Mouse (Mus musculus): ENCODE results near the gene Creb5. TPM values are rescaled to one million over a fixed set of nuclear protein-coding genes. Genes with fewer than 3 reads are reported as not detected.

Gene Creb5
- polyA plus RNA-seq, 1 experiment from 2014 or later, result 14.7 TPM

DNA sequence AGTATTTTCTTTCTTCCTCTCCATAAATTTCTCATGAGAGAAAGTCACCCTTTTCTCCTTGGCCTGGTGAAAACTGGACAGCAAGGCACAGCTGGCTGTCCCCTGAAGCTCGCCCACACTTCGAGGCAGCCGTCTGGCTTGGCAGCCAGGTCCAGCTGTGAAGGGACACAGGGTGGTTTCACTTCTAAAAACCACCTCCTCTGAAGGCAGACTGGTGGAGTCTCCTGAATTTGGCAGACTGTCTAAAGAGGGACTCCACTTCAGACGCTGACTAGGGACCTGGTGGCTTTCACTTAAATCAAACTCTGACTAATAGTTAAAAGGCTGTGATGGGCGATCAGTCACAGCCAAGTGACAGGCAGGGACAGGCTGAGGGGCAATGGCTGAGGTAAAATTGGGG lies 365.6 kb downstream of the Creb5 start:
- H3K27ac ChIP-seq, result no peak overlapping the region
- no peak for ATAC-seq (ENCODE audit: low FRiP score, low read depth)
- H3K9me3 ChIP-seq, result no peaks in the 10 kb centered on the region
- peaks cover 10% of the 10 kb centered on the region for H3K4me1 ChIP-seq
- no peak overlapping the region for H3K4me2 ChIP-seq (replicated peaks)
- no peak overlapping the region for H3K9ac ChIP-seq
- no peaks in the 10 kb centered on the region for H3K36me3 ChIP-seq
- WGBS, result 39% methylated on average over 5 of the region's 5 CpGs
- no peak overlapping the region for H3K4me3 ChIP-seq
- no peaks in the 10 kb centered on the region for H3K27me3 ChIP-seq (replicated peaks)

DNA sequence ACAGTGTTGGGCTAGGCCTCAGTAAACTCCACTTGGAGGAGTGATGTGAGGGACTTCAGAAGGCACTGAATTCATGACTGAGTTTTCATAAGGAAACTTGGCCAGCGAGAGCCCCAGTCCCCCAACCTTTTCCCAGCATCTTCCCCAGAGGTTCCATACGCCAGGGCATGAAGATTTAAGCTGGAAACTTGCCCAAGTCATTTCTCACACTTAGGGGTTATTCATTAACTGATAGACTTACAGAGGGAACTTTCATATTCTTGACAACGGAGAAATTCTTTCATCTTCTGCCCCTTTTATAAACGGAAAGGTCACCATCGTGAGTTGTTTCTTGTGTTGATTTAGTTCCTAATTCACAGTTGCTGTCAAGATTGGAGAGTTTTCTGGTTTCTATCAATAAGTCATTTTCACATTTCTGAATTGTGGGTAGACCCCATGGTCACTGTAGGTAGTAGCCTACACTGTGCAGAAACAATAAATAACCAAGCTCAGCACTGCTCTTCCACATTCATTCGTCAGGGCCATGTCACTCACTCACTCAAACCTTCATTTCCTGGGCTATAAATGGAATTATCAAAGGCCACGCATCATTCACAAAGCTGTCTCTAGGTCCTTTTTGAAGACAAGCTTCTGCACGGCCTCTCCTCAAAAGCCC lies 366.8 kb downstream of the Creb5 start:
- Histone ChIP-seq H3K4me1 (peaks cover 10% of the 10 kb centered on the region), H3K9me3 (no peaks in the 10 kb centered on the region), H3K27me3 (replicated peaks) (no peaks in the 10 kb centered on the region), H3K4me3 (no peak overlapping the region), H3K4me2 (replicated peaks) (no peak overlapping the region), H3K36me3 (no peaks in the 10 kb centered on the region), H3K27ac (no peak overlapping the region), H3K9ac (no peak overlapping the region)
- no peak for ATAC-seq (ENCODE audit: low FRiP score, low read depth)
- WGBS, result 63% methylated on average over 8 of the region's 8 CpGs

DNA sequence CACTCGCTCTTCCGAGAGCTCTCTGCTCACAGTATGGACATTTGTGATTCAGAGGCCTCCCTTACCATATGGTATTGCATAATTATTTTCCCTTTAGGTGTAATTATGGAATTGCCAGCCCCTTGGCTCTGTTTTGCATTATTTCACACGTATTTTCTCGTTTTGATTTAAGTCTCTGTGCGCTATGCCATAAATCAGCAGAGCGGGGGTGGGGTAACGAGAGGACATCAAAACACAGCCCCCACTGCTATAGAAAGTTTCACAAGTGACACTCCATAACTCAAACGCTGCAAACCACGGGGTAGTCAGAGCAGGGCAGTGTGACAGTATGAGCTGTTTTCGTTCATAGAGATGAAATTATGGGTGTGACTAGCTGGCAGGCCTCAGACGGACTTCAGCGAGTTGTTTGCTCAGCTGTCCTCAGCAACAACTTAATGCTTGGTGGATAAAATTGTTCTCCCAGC lies 367.3 kb downstream of the Creb5 start:
- H3K4me3 ChIP-seq, result no peak overlapping the region
- no peak overlapping the region for H3K27ac ChIP-seq
- H3K4me1 ChIP-seq, result peaks cover 10% of the 10 kb centered on the region
- H3K9ac ChIP-seq, result no peak overlapping the region
- 43% methylated on average over 12 of the region's 12 CpGs for WGBS
- H3K27me3 ChIP-seq (replicated peaks), result no peaks in the 10 kb centered on the region
- no peaks in the 10 kb centered on the region for H3K36me3 ChIP-seq
- no peak for ATAC-seq (ENCODE audit: low FRiP score, low read depth)
- H3K9me3 ChIP-seq, result no peaks in the 10 kb centered on the region
- no peak overlapping the region; the same call in 1 of the 2 replicates for H3K4me2 ChIP-seq (replicated peaks)

DNA sequence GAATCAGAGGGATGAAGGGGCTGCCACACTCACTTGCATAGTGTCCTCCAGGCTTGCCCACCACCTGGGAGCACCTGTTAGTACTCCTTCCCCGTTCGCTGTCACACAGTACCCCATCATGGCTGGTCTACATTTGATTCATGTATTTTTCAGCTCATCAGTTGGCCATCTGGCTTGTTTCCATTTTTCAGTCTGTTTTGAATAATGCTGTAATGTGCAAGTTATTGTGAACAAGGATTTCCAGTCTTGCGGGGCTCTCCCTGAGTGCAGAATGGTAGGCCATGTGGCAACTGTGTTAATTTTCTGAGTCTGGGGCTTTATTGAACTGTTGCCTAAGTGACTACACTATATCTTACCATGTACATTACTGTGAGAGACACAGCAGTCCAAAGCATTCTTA lies 369.4 kb downstream of the Creb5 start:
- no peaks in the 10 kb centered on the region for H3K27me3 ChIP-seq (replicated peaks)
- H3K4me1 ChIP-seq, result peaks cover 5% of the 10 kb centered on the region
- H3K4me2 ChIP-seq (replicated peaks), result no peak overlapping the region
- 84% methylated on average over 3 of the region's 3 CpGs for whole genome bisulfite sequencing
- H3K27ac ChIP-seq, result no peak overlapping the region
- ATAC-seq (ENCODE audit: low FRiP score, low read depth), result no peak
- H3K4me3 ChIP-seq, result no peak overlapping the region
- H3K9ac ChIP-seq, result no peak overlapping the region
- no peaks in the 10 kb centered on the region for H3K9me3 ChIP-seq
- no peaks in the 10 kb centered on the region for H3K36me3 ChIP-seq

DNA sequence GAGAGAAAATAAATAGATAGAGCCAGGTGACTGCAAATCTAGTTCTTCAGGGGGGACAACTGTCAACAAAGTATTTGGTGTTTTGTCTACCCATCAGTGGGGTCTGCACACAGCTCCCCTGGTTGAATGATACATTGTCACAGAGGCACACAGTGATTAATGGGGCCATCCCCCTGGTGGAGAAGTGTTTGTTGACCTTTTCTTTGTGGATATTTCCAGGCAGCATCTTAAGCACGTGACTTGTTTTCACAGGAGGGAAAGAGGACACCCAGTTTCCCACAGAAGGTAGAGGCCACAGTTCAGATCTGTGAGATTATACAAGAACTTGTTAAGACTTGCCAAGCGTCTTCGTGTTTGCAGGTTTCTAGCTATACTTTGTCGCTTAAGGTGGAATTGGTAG lies 370.4 kb downstream of the Creb5 start:
- no peak overlapping the region for H3K9ac ChIP-seq
- no peaks in the 10 kb centered on the region for H3K27me3 ChIP-seq (replicated peaks)
- peaks cover 5% of the 10 kb centered on the region for H3K4me1 ChIP-seq
- H3K4me2 ChIP-seq (replicated peaks), result no peak overlapping the region
- H3K4me3 ChIP-seq, result no peak overlapping the region
- H3K9me3 ChIP-seq, result no peaks in the 10 kb centered on the region
- WGBS, result 62% methylated on average over 4 of the region's 4 CpGs
- ATAC-seq (ENCODE audit: low FRiP score, low read depth), result no peak
- H3K36me3 ChIP-seq, result no peaks in the 10 kb centered on the region
- H3K27ac ChIP-seq, result no peak overlapping the region

DNA sequence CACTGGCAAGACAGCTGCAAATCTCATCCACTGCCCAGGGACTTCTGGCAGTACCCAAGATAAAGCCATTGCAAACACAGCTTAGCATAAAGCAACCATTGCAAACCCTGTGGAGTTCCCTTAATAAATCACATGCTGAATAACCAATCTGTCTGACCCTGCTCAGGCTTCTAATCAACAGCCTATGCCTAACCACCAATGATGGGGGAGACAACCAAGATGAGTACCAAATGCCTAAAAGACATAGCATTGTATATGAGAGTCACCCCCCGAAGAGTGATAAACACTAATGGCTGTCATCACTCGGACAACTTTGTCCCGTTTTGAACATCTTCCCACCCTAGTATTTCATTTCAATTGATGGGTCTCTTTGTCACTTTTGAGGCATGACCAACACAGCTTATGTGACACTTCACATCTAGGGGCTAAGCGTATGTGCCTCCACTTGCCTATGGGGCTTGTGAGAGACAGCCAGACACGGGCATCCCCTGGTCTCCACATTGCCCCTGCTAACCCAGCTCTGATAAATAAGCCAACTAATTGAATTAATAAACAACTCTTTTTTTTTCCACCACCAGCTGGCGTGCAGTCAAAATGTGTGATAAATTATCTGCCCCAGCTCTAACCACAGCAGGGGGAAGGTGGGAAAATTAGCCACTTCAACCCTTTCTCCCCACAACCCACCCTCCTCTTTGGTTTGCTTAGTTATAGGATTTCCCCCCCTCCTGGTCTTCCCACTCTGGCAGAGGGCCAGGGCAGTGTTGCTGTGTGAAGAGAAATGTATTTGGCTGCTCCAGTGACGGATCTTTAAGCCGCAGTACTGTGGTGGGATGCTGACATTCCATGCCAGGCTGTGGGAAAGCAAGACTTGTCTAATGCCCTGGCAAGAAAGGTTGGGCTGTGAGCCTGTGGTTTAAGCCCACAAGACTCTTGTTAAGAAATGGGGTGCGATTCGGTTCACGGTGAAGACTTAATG lies 376.1 kb downstream of the Creb5 start:
- Histone ChIP-seq H3K9ac (no peak overlapping the region), H3K36me3 (no peaks in the 10 kb centered on the region), H3K4me1 (peaks cover 17% of the 10 kb centered on the region), H3K27ac (no peak overlapping the region), H3K9me3 (no peaks in the 10 kb centered on the region), H3K27me3 (replicated peaks) (no peaks in the 10 kb centered on the region), H3K4me3 (no peak overlapping the region), H3K4me2 (replicated peaks) (no peak overlapping the region)
- WGBS, result 45% methylated on average over 11 of the region's 11 CpGs
- peak; percentile 87 for ATAC-seq (ENCODE audit: low FRiP score, low read depth)

DNA sequence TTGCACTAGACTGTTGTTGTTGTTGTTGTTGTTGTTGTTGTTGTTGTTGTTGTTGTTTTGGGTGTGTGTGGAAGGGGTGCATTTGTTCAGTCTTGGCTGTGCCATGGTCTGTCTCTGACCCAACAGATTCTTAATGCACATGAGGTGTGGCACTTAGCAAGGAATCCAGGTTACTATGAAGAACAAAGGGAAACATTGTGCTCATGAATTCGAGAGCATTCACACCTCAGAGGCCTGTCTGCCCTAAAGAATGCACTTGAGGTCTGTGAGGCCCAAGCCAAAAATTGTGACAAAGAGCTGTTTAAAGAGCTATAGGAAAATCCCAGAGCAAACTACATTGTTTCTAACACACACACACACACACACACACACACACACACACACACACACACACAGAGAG lies 377.7 kb downstream of the Creb5 start:
- no peak for ATAC-seq (ENCODE audit: low FRiP score, low read depth)
- Histone ChIP-seq H3K27me3 (replicated peaks) (no peaks in the 10 kb centered on the region), H3K4me2 (replicated peaks) (no peak overlapping the region), H3K27ac (no peak overlapping the region), H3K9me3 (no peaks in the 10 kb centered on the region), H3K4me3 (no peak overlapping the region), H3K9ac (no peak overlapping the region), H3K4me1 (peaks cover 17% of the 10 kb centered on the region), H3K36me3 (no peaks in the 10 kb centered on the region)
- 67% methylated on average over 1 of the region's 1 CpGs for WGBS

DNA sequence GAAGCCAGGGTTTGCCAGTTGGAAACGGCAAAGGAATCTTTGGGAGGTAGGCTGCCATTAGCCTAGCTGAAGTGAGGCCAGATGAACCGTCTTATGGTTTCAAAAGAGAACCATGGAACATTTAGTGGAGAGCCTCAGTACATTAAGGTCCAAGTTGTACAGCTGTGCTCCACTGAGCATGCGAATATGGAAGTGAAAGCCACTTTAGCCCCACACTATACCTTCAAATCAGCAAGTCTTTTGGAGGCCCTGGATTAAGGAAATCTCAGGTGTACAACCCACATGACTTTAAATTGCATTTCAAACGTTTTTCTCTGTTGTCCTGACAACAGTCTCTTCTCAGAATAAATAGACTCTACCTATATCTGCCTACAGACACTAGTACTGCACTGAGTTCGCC lies 379.4 kb downstream of the Creb5 start:
- WGBS, result 78% methylated on average over 5 of the region's 5 CpGs
- H3K27me3 ChIP-seq (replicated peaks), result no peaks in the 10 kb centered on the region
- H3K36me3 ChIP-seq, result no peaks in the 10 kb centered on the region
- no peak overlapping the region for H3K4me3 ChIP-seq
- peaks cover 21% of the 10 kb centered on the region for H3K4me1 ChIP-seq
- no peak overlapping the region for H3K27ac ChIP-seq
- H3K9me3 ChIP-seq, result no peaks in the 10 kb centered on the region
- ATAC-seq (ENCODE audit: low FRiP score, low read depth), result no peak
- H3K9ac ChIP-seq, result no peak overlapping the region
- H3K4me2 ChIP-seq (replicated peaks), result no peak overlapping the region

DNA sequence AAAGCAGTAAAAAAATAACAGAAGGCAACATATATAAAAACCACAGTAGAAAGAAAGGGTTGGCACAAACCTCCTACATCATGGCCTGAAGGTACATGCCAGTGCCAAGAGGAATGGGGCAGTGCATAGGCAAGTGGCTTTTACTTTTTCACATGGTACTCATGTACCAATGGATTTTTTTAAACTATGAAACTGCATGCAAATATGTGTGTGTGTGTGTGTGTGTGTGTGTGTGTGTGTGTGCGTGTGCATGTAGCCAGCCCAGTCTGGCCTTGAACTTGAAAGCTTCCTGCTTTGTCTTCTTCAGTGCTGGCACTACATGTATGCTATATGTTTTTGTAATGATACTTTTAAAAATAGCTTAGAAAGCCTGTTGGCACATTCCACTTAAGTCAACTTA lies 391.2 kb downstream of the Creb5 start:
- no peak for ATAC-seq (ENCODE audit: low FRiP score, low read depth)
- WGBS, result 96% methylated on average over 1 of the region's 1 CpGs
- no peaks in the 10 kb centered on the region for H3K9me3 ChIP-seq
- no peaks in the 10 kb centered on the region for H3K36me3 ChIP-seq
- H3K9ac ChIP-seq, result no peak overlapping the region
- H3K27ac ChIP-seq, result no peak overlapping the region
- no peak overlapping the region for H3K4me3 ChIP-seq
- H3K27me3 ChIP-seq (replicated peaks), result peaks cover 4% of the 10 kb centered on the region; the same call in 1 of the 2 replicates
- H3K4me1 ChIP-seq, result no peaks in the 10 kb centered on the region
- H3K4me2 ChIP-seq (replicated peaks), result no peak overlapping the region

DNA sequence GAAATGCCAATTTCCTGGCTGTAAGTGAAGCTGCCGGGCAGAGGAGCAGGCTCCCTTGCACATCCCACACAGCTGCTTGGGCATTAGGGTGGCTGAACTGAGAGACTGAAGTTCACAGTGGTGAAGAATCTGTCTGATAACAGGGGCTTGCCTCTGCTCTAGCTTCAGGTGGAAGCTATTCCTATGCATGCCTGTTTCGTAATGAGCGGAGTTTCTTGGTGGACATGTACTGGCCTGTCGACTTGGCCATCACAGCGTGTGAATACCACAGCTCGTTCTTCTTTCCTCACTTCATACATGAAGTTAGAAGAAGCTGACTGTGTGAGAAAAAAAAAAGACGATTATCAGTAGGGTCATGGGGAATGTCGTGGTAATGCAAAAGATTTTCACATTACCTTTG lies 393.0 kb downstream of the Creb5 start:
- Histone ChIP-seq H3K4me2 (replicated peaks) (no peak overlapping the region), H3K4me3 (no peak overlapping the region), H3K36me3 (no peaks in the 10 kb centered on the region), H3K9ac (no peak overlapping the region), H3K27ac (no peak overlapping the region), H3K9me3 (no peaks in the 10 kb centered on the region), H3K4me1 (no peaks in the 10 kb centered on the region), H3K27me3 (replicated peaks) (peaks cover 4% of the 10 kb centered on the region; the same call in 1 of the 2 replicates)
- WGBS, result 93% methylated on average over 8 of the region's 8 CpGs
- ATAC-seq (ENCODE audit: low FRiP score, low read depth), result no peak

DNA sequence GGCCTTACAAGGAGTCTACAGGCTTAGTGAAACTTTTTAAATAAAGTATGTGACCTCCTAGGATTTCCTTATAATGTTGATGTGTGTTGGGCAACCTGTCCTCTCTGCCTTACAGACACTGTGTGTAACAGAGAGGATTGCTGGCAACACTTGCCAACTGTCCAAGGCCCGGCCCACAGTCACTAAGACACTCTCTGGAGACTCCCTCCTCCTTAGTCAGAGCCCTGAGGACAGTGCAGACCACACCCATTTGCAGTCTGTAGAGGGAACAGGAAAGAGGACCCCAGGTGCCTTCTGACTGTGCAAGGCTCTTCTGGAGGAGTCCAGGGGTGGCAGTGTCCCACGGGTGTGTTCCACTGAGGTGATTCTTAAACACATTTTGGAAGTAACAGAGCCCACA lies 397.3 kb downstream of the Creb5 start:
- Histone ChIP-seq H3K4me1 (no peaks in the 10 kb centered on the region), H3K4me2 (replicated peaks) (no peak overlapping the region), H3K27ac (no peak overlapping the region), H3K27me3 (replicated peaks) (peaks cover 4% of the 10 kb centered on the region; the same call in 1 of the 2 replicates), H3K4me3 (no peak overlapping the region), H3K9me3 (no peaks in the 10 kb centered on the region), H3K36me3 (no peaks in the 10 kb centered on the region), H3K9ac (no peak overlapping the region)
- 70% methylated on average over 2 of the region's 2 CpGs for WGBS
- ATAC-seq (ENCODE audit: low FRiP score, low read depth), result no peak

DNA sequence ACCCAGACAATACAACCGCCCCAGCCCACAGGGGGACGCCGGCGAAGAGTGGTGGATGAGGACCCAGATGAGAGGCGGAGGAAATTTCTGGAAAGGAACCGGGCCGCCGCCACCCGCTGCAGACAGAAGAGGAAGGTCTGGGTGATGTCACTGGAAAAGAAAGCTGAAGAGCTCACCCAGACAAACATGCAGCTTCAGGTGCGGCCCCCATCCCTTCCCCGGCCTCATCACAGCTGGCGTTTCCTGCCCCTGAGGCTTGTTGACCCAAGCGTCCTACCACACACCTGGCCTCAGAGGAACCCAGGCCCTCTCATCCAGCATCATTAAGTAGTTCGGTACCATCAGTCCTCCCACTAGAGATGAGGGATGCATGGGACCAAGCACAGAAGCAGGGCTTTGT lies 398.3 kb downstream of the Creb5 start:
- no peak for ATAC-seq (ENCODE audit: low FRiP score, low read depth)
- WGBS, result 89% methylated on average over 14 of the region's 14 CpGs

More for the DNA sequence above, 398.3 kb downstream of the Creb5 start:
- no peak overlapping the region for H3K4me3 ChIP-seq
- H3K4me2 ChIP-seq (replicated peaks), result no peak overlapping the region
- no peak overlapping the region for H3K9ac ChIP-seq
- no peaks in the 10 kb centered on the region for H3K4me1 ChIP-seq
- H3K27ac ChIP-seq, result no peak overlapping the region
- H3K27me3 ChIP-seq (replicated peaks), result peaks cover 4% of the 10 kb centered on the region; the same call in 1 of the 2 replicates
- no peaks in the 10 kb centered on the region for H3K9me3 ChIP-seq
- no peaks in the 10 kb centered on the region for H3K36me3 ChIP-seq

All from neural tube, embryonic 12.5 days (tissue).